Mouse (Mus musculus) WW6 (cell line): ENCODE measurements at regions not wholly inside any gene's neighbourhood (a gene's known extent, or its start where the extent isn't known, plus 50 kb on each side); places are given as distances from the start of the nearest gene placed in this dataset.

Experiments used
- DNase-seq: peaks from one replicate; pipeline ENCODE4 v3.0.0-alpha.2; 2013; ENCODE audit warnings: low read depth, low spot score

GRCm38 (mm10) chr2:146565693-146566092, 53.5 kb upstream of the Ralgapa2 start:
- DNase-seq: no peak

- no peak for DNase-seq
Measured at GRCm38 (mm10) chr2:146568171-146568842, 56.2 kb upstream of the Ralgapa2 start.

- DNase-seq: no peak
Measured at GRCm38 (mm10) chr2:146571036-146571435, 58.9 kb upstream of the Ralgapa2 start.

- no peak for DNase-seq
Measured at GRCm38 (mm10) chr2:146571857-146572256, 59.7 kb upstream of the Ralgapa2 start.

- no peak for DNase-seq
Measured at GRCm38 (mm10) chr2:146575610-146576297, 63.6 kb upstream of the Ralgapa2 start.

GRCm38 (mm10) chr2:146576298-146576905, 64.3 kb upstream of the Ralgapa2 start:
- no peak for DNase-seq

- no peak for DNase-seq
Measured at GRCm38 (mm10) chr2:146577096-146577495, 65.0 kb upstream of the Ralgapa2 start.

- no peak for DNase-seq
Measured at GRCm38 (mm10) chr2:146581220-146581619, 69.1 kb upstream of the Ralgapa2 start.

GRCm38 (mm10) chr2:146583807-146584388, 71.8 kb upstream of the Ralgapa2 start:
- DNase-seq: no peak

GRCm38 (mm10) chr2:146586381-146586780, 74.2 kb upstream of the Ralgapa2 start:
- no peak for DNase-seq

- no peak for DNase-seq
Measured at GRCm38 (mm10) chr2:146586981-146587380, 74.8 kb upstream of the Ralgapa2 start.

GRCm38 (mm10) chr2:146589860-146590259, 77.7 kb upstream of the Ralgapa2 start:
- DNase-seq: no peak

GRCm38 (mm10) chr2:146593291-146593690, 81.1 kb upstream of the Ralgapa2 start:
- no peak for DNase-seq

GRCm38 (mm10) chr2:146594212-146594611, 82.1 kb upstream of the Ralgapa2 start:
- DNase-seq: no peak

- DNase-seq: no peak
Measured at GRCm38 (mm10) chr2:146595673-146596072, 83.5 kb upstream of the Ralgapa2 start.

- no peak for DNase-seq
Measured at GRCm38 (mm10) chr2:146606170-146606569, 94.0 kb upstream of the Ralgapa2 start.

- no peak for DNase-seq
Measured at GRCm38 (mm10) chr2:146610896-146611295, 98.8 kb upstream of the Ralgapa2 start.

GRCm38 (mm10) chr2:146611886-146612521, 99.9 kb upstream of the Ralgapa2 start:
- peak; percentile 38 for DNase-seq

- DNase-seq: no peak
Measured at GRCm38 (mm10) chr2:146612522-146613288, 100.6 kb upstream of the Ralgapa2 start.

GRCm38 (mm10) chr2:146621167-146621566, 109.0 kb upstream of the Ralgapa2 start:
- DNase-seq: peak; percentile 28

GRCm38 (mm10) chr2:146623052-146623451, 110.9 kb upstream of the Ralgapa2 start:
- DNase-seq: no peak
